Mouse (Mus musculus) limb, embryonic 15.5 days (tissue): ENCODE measurements at regions not wholly inside any gene's neighbourhood (a gene's known extent, or its start where the extent isn't known, plus 50 kb on each side); places are given as distances from the start of the nearest gene placed in this dataset.

Source experiments
- ATAC-seq: fragments of 200-750 bp; cut with Nextera tagmentation; 2 replicates; pipeline ENCODE4 v1.8.0; 2017; ENCODE audit warnings: low read depth, moderate TSS enrichment; ENCODE audit not compliant: insufficient number of reproducible peaks, low FRiP score, low TSS enrichment
- H3K27ac ChIP-seq: fragments of 300-500 bp; sonication (generic); 2 replicates; pipeline ENCODE4 v1.5.1; 2015; ENCODE audit warnings: moderate library complexity, mild to moderate bottlenecking, inconsistent platforms
- H3K27me3 ChIP-seq: fragments of 300-500 bp; sonication (generic); 2 replicates; pipeline ENCODE4 v1.6.1; 2015; ENCODE audit warnings: inconsistent platforms
- H3K36me3 ChIP-seq: fragments of 300-500 bp; sonication (generic); 2 replicates; pipeline ENCODE4 v1.6.1; 2015; ENCODE audit warnings: inconsistent platforms
- H3K4me1 ChIP-seq: fragments of 300-500 bp; sonication (generic); 2 replicates; pipeline ENCODE4 v1.6.1; 2015; ENCODE audit warnings: inconsistent platforms
- H3K4me2 ChIP-seq: fragments of 300-500 bp; sonication (generic); 2 replicates; pipeline ENCODE4 v1.6.1; 2015; ENCODE audit warnings: mild to moderate bottlenecking, inconsistent platforms
- H3K4me3 ChIP-seq: fragments of 300-500 bp; sonication (generic); 2 replicates; pipeline ENCODE4 v1.5.1; 2015; ENCODE audit warnings: mild to moderate bottlenecking, inconsistent platforms
- H3K9ac ChIP-seq: fragments of 300-500 bp; sonication (generic); 2 replicates; pipeline ENCODE4 v1.6.1; 2015; ENCODE audit warnings: inconsistent platforms
- H3K9me3 ChIP-seq: fragments of 300-500 bp; sonication (generic); 2 replicates; pipeline ENCODE4 v1.6.1; 2016; ENCODE audit warnings: inconsistent platforms
- WGBS: fragments of 180-500 bp; shearing (Covaris S2); methylation state at CpG from one replicate; pipeline ENCODE4 v1.1.7; 2015; 5-methylcytosine and 5-hydroxymethylcytosine counted together

- H3K4me1 ChIP-seq = no peaks in the 10 kb centered on the region
- H3K27ac ChIP-seq = no peak overlapping the region
- no peak overlapping the region for H3K9ac ChIP-seq
- no peaks in the 10 kb centered on the region for H3K36me3 ChIP-seq
- no peak overlapping the region for H3K4me2 ChIP-seq
- WGBS = 86% methylated on average over 2 of the region's 2 CpGs
- no peaks in the 10 kb centered on the region for H3K27me3 ChIP-seq
- no peak overlapping the region for H3K4me3 ChIP-seq
- no peaks in the 10 kb centered on the region for H3K9me3 ChIP-seq
- no peak for ATAC-seq
Observed at GRCm38 (mm10) chr10:37549446-37549845, 410.7 kb upstream of the Marcks start.

- Histone ChIP-seq H3K9me3 (no peaks in the 10 kb centered on the region), H3K4me1 (no peaks in the 10 kb centered on the region), H3K27ac (no peak overlapping the region), H3K36me3 (no peaks in the 10 kb centered on the region), H3K9ac (no peak overlapping the region), H3K4me2 (no peak overlapping the region), H3K4me3 (no peak overlapping the region), H3K27me3 (no peaks in the 10 kb centered on the region)
- 85% methylated on average over 1 of the region's 1 CpGs for WGBS
- no peak for ATAC-seq
Observed at GRCm38 (mm10) chr10:37540703-37541102, 402.0 kb upstream of the Marcks start.

GRCm38 (mm10) chr10:37505966-37506615, 367.4 kb upstream of the Marcks start:
- H3K4me3 ChIP-seq = no peak overlapping the region
- H3K4me2 ChIP-seq = no peak overlapping the region
- no peak overlapping the region for H3K9ac ChIP-seq
- ATAC-seq = no peak
- H3K9me3 ChIP-seq = no peaks in the 10 kb centered on the region
- no peaks in the 10 kb centered on the region for H3K4me1 ChIP-seq
- H3K36me3 ChIP-seq = no peaks in the 10 kb centered on the region
- 92% methylated on average over 3 of the region's 3 CpGs for WGBS
- H3K27me3 ChIP-seq = no peaks in the 10 kb centered on the region
- no peak overlapping the region for H3K27ac ChIP-seq

- Histone ChIP-seq H3K4me3 (no peak overlapping the region), H3K4me1 (no peaks in the 10 kb centered on the region), H3K4me2 (no peak overlapping the region), H3K9me3 (no peaks in the 10 kb centered on the region), H3K36me3 (no peaks in the 10 kb centered on the region), H3K27ac (no peak overlapping the region), H3K9ac (no peak overlapping the region), H3K27me3 (no peaks in the 10 kb centered on the region)
- 51% methylated on average over 2 of the region's 2 CpGs for WGBS
- ATAC-seq = no peak
Observed at GRCm38 (mm10) chr10:37504468-37504867, 365.7 kb upstream of the Marcks start.

- H3K9me3 ChIP-seq = no peaks in the 10 kb centered on the region
- no peak for ATAC-seq
- H3K4me2 ChIP-seq = no peak overlapping the region
- H3K27me3 ChIP-seq = no peaks in the 10 kb centered on the region
- no peaks in the 10 kb centered on the region for H3K36me3 ChIP-seq
- no peak overlapping the region for H3K27ac ChIP-seq
- no peak overlapping the region for H3K4me3 ChIP-seq
- no peak overlapping the region for H3K9ac ChIP-seq
- no peaks in the 10 kb centered on the region for H3K4me1 ChIP-seq
Observed at GRCm38 (mm10) chr10:37502505-37502904, 363.8 kb upstream of the Marcks start.

- Histone ChIP-seq H3K4me2 (no peak overlapping the region), H3K4me1 (no peaks in the 10 kb centered on the region), H3K36me3 (no peaks in the 10 kb centered on the region), H3K9ac (no peak overlapping the region), H3K27me3 (no peaks in the 10 kb centered on the region), H3K9me3 (no peaks in the 10 kb centered on the region), H3K4me3 (no peak overlapping the region), H3K27ac (no peak overlapping the region)
- 94% methylated on average over 2 of the region's 2 CpGs for WGBS
- ATAC-seq = no peak
Observed at GRCm38 (mm10) chr10:37501043-37501442, 362.3 kb upstream of the Marcks start.

GRCm38 (mm10) chr10:37495467-37495866, 356.7 kb upstream of the Marcks start:
- Histone ChIP-seq H3K36me3 (no peaks in the 10 kb centered on the region), H3K9ac (no peak overlapping the region), H3K9me3 (no peaks in the 10 kb centered on the region), H3K4me2 (no peak overlapping the region), H3K4me1 (no peaks in the 10 kb centered on the region), H3K4me3 (no peak overlapping the region), H3K27ac (no peak overlapping the region), H3K27me3 (no peaks in the 10 kb centered on the region)
- ATAC-seq = no peak
- WGBS = 43% methylated on average over 1 of the region's 1 CpGs

- Histone ChIP-seq H3K4me3 (no peak overlapping the region), H3K4me1 (no peaks in the 10 kb centered on the region), H3K36me3 (no peaks in the 10 kb centered on the region), H3K27ac (no peak overlapping the region), H3K9ac (no peak overlapping the region), H3K27me3 (no peaks in the 10 kb centered on the region), H3K4me2 (no peak overlapping the region), H3K9me3 (no peaks in the 10 kb centered on the region)
- no peak for ATAC-seq
- 30% methylated on average over 3 of the region's 3 CpGs for WGBS
Observed at GRCm38 (mm10) chr10:37494552-37495166, 355.9 kb upstream of the Marcks start.

GRCm38 (mm10) chr10:37494098-37494497, 355.4 kb upstream of the Marcks start:
- H3K27ac ChIP-seq = no peak overlapping the region
- WGBS = 52% methylated on average over 2 of the region's 2 CpGs
- H3K4me3 ChIP-seq = no peak overlapping the region
- H3K4me1 ChIP-seq = no peaks in the 10 kb centered on the region
- H3K36me3 ChIP-seq = no peaks in the 10 kb centered on the region
- no peak overlapping the region for H3K9ac ChIP-seq
- H3K27me3 ChIP-seq = no peaks in the 10 kb centered on the region
- no peak overlapping the region for H3K4me2 ChIP-seq
- H3K9me3 ChIP-seq = no peaks in the 10 kb centered on the region
- ATAC-seq = no peak

- ATAC-seq = no peak
- no peak overlapping the region for H3K4me2 ChIP-seq
- H3K9ac ChIP-seq = no peak overlapping the region
- no peaks in the 10 kb centered on the region for H3K4me1 ChIP-seq
- 67% methylated on average over 6 of the region's 6 CpGs for WGBS
- H3K27ac ChIP-seq = no peak overlapping the region
- no peak overlapping the region for H3K4me3 ChIP-seq
- no peaks in the 10 kb centered on the region for H3K27me3 ChIP-seq
- no peaks in the 10 kb centered on the region for H3K9me3 ChIP-seq
- no peaks in the 10 kb centered on the region for H3K36me3 ChIP-seq
Observed at GRCm38 (mm10) chr10:37484311-37485023, 345.7 kb upstream of the Marcks start.

GRCm38 (mm10) chr10:37483521-37483920, 344.8 kb upstream of the Marcks start:
- H3K27me3 ChIP-seq = no peaks in the 10 kb centered on the region
- no peak overlapping the region for H3K4me3 ChIP-seq
- WGBS = 42% methylated on average over 4 of the region's 4 CpGs
- H3K36me3 ChIP-seq = no peaks in the 10 kb centered on the region
- no peaks in the 10 kb centered on the region for H3K4me1 ChIP-seq
- H3K4me2 ChIP-seq = no peak overlapping the region
- no peaks in the 10 kb centered on the region for H3K9me3 ChIP-seq
- H3K9ac ChIP-seq = no peak overlapping the region
- H3K27ac ChIP-seq = no peak overlapping the region
- ATAC-seq = no peak

GRCm38 (mm10) chr10:37481879-37482278, 343.2 kb upstream of the Marcks start:
- Histone ChIP-seq H3K9ac (no peak overlapping the region), H3K4me2 (no peak overlapping the region), H3K27me3 (no peaks in the 10 kb centered on the region), H3K36me3 (no peaks in the 10 kb centered on the region), H3K4me1 (no peaks in the 10 kb centered on the region), H3K27ac (no peak overlapping the region), H3K9me3 (no peaks in the 10 kb centered on the region), H3K4me3 (no peak overlapping the region)
- no peak for ATAC-seq
- 55% methylated on average over 1 of the region's 1 CpGs for WGBS
